Mouse (Mus musculus) lung, adult 18-20 months (tissue): ENCODE data around the gene H2-Ob.

Experiments used
- DNase-seq, 2 experiments: peaks; one replicate each; pipeline ENCODE4 v3.0.0; 2022; ENCODE audit warnings: mixed read lengths in 2 of 2

H2-Ob gene

DNA sequence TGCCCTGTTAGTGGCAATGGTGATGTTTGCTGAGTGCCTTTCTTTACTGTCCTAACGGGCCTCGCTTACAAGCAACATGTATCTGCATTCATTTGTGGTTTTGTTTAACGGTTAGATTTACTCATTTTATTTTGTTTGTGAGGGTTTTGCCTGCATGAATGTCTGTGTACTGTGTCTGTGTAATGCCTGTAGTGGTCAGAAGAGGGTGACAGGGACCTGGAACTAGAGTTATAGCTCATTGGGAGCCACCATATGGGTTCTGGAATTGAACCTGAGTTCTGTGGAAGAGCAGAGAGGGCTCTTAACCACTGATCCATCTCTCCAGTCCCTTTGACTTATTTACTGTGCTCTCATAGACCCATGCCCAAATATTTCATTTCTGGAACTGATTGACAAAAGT lies 8.3 kb downstream of the H2-Ob start:
- no peak for DNase-seq

DNA sequence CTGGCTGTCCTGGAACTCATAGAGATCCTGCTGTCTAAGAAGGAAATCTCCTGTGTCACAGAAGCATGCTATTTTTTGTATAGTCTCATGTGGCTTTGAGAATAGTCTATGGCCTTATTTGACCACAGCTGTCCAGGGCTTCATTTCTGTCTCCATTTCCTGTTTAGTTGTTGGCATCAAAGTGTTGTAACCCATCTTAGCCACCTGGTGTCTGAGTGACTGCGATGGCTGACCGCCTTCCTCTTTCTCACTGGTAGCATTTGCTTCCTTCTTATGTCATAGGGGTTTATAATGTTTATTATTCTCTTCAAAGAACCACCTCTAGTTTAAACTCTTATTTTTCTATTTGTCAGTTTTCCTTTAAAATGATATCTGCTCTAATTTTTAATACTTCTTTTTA lies 10.1 kb downstream of the H2-Ob start:
- DNase-seq = no peak

DNA sequence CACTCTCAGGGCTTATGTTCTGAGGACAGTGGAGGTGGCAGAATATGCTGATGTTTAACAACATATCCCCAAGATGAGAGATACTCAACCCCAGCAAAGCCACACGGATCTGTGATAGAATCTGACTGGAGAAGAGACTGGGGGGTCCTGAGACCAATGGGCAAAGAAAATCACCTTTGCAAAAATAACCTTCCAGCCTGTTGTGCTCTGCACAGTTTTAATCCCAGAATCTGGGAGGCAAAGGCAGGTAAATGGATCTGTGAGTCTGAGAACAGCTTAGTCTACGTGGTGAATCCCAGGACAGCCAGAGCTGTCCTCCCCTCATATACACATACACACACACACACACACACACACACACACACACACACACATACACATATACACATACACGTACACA lies 10.7 kb downstream of the H2-Ob start:
- no peak for DNase-seq

DNA sequence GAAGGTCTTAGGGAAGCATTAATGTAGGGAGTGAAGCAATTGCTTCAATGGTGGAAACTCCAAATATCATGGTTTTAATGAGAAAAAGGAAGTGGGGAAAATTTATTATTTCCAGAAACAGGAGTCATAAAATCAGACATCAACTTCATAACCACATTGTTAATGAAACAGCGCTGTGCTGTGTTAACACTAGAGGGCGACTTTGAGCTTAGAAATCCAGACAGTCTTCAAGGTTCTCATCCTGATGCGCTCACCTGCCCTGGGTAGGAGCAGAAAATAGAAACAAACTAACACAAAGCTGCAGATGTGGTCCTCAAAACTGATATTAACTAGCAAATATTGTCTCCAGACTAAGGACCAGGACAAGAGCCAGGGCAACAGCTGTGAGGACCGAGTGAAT lies 11.2 kb downstream of the H2-Ob start:
- DNase-seq = peak; percentile 44 to 57

- DNase-seq = no peak
Observed at GRCm38 (mm10) chr17:34251666-34252065, 13.0 kb downstream of the H2-Ob start.

GRCm38 (mm10) chr17:34256501-34256900 lies 17.8 kb downstream of the H2-Ob start:
- no peak for DNase-seq

GRCm38 (mm10) chr17:34257594-34258375 lies 19.1 kb downstream of the H2-Ob start, which contains the start of gene H2-Ab1:
Gene H2-Ab1 (plus strand): TSS chr17:34257689.
- peak; percentile 85 to 90 for DNase-seq

DNA sequence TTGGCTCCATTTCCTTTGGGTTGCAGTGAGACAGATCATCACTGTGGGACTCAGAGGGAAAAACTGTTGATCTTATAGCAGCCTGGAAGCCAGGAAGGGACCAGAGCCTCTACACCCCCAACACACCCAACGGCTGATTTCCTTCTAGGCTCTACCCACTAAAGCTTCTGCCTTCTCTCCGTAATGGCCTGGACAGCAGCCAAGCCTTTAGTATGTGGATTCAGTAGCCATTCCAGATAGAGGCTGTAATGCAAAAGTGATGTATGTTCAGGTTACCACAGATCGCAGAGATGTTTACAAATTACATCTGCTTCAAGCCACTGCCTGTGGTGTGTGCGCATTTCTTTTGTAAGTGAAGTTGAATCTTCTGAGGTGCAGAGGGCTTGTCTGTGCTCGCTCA lies 21.8 kb downstream of the H2-Ob start:
- no peak for DNase-seq

DNA sequence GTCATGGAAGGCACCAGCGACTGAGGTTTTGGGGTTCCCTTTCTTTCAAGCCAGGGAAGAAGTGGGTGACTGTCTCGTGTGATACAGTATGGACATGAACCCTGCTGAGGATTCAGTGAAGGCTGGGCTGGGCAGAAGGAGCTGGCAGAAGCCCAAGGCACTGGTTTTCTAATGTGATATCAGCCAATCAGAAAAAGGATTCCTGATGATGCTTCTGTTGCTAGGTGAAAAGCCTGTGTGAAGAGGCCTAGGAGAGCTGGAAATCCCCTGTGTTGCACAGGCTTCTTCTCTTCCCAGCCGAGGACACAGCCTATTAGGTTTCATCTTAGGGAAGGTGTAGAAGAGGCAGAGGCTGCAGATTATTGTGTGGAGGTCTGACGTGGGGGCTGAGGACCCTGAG lies 22.8 kb downstream of the H2-Ob start:
- DNase-seq = peak; percentile 77 to 86

GRCm38 (mm10) chr17:34263068-34263467 lies 24.4 kb downstream of the H2-Ob start:
- peak; percentile 72 to 82 for DNase-seq

DNA sequence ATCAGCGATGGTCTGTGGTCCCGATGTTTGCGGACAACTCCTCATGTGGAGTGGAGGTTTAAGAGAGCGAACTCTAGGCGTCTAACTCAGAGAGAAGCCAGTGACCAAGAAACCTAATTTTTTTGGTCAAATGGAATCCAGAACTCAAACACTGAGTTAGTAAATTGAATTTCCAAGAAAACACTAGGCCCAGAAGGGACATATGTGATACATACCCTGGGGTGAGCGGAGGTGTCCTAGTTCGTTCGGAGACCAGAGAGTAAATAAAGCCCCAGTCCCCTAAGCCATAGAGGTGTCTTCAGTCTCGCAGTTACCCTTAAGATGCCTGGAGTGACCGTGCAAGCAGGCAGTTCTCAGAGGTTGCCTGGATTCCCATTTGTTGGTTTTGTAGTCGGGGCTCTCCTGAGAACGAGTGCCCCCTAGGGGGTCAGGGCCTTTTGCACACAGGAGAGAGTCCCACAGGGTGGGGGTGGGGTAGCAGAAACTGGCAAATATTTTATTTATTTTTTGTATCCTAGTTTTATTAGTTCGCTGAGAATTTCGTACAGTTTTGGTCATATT lies 25.2 kb downstream of the H2-Ob start:
- peak; percentile 55 to 61 for DNase-seq

GRCm38 (mm10) chr17:34264452-34265351 lies 26.0 kb downstream of the H2-Ob start:
- DNase-seq = no peak

DNA sequence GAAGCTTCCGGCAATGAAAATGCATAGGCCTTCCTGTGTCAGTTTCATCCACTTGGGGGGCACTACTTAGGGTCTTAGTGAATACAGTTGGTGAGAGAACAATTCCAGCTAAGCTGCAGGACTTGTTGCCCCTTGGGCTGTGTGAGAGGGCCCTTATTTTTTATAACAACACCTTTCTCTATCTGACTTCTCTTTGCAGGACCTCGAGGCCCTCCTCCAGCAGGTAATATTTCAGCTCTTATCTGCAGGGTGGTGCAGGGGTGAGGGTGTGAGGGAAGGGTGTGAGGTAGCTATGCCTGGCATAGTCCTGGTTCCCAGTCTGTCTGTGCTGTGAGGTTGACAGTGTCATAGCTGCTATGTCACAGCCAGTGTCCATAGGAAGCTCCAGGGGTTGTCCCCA lies 29.6 kb downstream of the H2-Ob start:
- no peak for DNase-seq

DNA sequence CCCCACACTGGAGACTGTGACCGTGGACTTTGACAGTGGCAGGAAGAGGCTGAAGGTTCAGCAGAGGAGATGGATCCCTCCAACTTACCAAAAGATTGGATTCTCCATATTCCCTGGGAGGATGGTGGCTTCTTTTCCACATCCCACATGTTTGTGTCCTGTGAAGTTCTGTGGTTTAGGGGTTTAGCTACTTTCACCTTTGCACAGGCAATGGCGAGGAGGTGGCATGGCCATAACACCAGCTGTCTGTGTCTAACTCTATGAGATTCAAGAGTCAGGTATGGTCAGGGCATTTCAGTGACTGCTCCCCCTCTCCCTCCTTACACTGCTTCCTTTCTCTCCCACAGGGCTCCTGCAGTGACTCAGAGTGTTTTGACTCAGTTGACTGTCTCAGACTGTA lies 30.0 kb downstream of the H2-Ob start:
- DNase-seq = no peak

GRCm38 (mm10) chr17:34269817-34270216 lies 31.1 kb downstream of the H2-Ob start:
- no peak for DNase-seq

DNA sequence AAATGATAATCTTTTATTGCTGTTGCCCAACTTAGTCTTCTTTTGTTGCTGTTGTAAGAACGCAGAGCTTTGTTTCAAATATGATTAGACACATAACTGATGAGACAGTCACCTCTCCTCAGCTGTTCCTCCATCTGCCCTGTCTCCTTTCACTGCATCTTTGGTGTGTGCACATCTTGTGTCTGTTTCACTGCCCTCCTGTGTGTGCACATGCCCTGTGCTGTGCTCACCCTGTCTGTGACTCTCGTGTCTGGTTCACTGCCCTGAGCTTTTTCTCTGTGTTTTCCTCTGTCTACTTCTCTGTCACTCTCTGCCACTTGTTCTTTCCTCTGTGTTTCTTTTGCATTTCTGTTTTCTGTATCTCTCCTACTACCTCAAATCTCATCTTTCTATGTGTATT lies 31.5 kb downstream of the H2-Ob start:
- DNase-seq = no peak

GRCm38 (mm10) chr17:34270940-34271339 lies 32.2 kb downstream of the H2-Ob start:
- DNase-seq = no peak

DNA sequence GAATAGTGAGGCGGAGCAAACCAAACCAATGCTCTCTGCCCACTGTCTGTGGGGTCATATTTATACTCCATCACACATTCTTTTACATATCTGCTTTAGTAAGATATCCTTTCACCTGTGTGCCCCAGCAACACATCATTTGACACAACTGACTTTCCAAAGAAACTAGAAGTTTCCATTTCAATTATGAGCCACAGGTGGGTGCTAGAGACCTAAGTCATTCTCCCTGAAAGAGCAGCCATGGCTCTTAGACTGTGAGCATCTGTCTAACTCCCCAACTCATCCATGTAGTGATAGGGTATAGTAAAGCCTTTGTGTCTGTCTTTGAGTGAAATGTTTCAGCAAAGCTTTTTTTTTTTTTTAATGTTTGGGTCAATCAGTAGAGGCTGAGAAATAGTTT lies 33.4 kb downstream of the H2-Ob start:
- DNase-seq = no peak

DNA sequence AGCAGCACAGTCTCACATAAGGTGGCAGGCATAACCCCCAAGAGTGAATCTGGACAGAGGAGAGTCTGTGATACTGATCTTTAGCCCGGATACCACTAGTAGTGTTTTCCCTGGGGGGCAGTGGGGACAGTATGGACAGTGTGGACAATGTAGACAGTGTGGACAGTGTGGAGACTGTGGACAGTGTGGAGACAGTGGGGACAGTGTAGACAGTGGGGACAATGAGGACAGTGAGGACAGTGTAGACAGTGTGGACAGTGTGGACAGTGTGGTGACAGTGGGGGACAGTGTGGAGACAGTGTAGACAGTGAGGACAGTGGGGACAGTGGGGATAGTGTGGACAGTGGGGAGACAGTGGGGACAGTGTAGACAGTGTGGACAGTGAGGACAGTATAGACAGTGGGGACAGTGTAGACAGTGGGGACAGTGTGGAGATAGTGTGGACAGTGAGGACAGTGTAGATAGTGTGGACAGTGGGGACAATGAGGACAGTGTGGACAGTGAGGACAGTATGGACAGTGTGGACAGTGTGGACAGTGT lies 41.9 kb downstream of the H2-Ob start:
- no peak for DNase-seq

DNA sequence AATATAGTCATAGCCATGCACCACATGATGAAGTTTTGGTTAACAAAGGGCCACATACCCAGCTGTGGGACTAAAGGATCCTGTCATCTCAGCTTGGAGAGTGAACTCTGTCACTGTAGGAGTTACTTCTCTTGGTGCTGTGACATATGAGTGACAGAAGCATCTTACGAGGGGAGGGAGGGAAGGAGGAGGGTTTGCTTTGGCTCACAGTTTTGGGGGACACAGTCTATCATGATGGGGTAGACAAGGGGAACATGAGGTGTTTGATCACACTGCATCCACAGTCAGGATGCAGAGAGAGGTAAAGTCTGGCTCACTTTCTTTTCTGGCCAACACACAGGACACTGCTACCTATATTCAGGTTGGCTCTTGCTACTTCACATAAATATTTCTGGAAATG lies 43.1 kb downstream of the H2-Ob start:
- no peak for DNase-seq

GRCm38 (mm10) chr17:34285371-34285770 lies 46.7 kb downstream of the H2-Ob start:
- DNase-seq = no peak

- DNase-seq = peak; percentile 58 to 67
Observed at GRCm38 (mm10) chr17:34285848-34286247, 47.1 kb downstream of the H2-Ob start.

DNA sequence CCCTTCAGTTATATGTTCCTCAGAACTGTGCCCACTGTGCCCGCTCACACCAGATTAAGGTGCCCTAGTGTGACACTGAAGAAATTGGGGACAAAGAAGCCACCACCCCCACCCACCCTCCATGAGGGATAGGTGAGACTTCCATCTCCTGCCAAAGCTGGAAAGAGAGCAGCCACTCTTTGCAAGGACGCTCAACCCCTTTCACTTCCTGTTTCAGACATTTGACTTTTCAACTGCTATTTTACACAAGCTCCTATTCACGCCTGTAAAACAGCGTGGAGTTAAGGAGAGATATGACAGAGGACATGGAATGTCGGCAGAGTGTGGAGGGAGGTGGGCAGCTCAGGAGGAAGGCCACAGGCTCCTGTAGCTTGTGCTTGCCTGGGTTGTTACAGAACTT lies 47.8 kb downstream of the H2-Ob start:
- no peak for DNase-seq
